Mouse (Mus musculus): Measurements from ENCODE around the gene Prkca. TPM values are rescaled to one million over a fixed set of nuclear protein-coding genes. Genes with fewer than 3 reads are reported as not detected.

The Prkca gene
- 31.0 TPM for polyA plus RNA-seq (2014; fragmentation: Illumina TruSeq; extraction: RNeasy Lipid Tissue Mini Kit (QIAGEN cat#74804))

DNA sequence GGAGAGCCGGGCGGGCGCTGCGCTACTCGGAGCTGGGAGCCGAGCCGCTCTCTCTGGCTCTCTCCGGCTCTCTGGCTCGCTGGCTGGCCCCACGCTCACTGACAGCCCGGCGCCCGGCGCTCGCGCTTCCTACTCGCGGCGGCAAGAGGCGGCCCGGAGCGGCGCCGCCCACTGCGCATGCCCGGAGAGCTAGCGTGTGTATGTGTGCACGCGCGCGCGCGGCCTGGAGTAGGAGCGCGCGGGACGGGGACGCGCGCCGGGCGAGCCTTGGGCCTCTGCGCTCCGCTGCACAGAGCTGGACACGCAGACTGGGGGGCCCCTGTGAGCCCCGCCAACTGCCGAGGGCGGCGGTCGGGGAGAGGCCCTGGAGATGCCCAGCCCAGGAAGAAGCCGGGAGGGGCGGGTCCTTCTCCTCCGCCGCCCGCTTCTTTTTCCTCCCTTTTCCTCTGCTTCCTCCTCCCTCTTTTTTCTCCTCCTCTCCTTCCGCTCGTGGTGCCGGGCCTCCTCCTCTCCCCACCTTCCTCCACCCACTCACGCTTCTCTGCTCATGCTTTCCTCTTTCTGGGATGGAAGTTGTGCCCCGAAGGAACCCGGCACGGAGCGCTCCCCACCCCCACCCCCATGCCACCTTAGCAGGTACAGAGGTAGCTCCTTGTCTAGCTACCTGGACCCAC, at the start of gene Prkca:
Gene Prkca, minus strand, starts transcription at position 140 of the 674 bp plus-strand sequence.

DNA sequence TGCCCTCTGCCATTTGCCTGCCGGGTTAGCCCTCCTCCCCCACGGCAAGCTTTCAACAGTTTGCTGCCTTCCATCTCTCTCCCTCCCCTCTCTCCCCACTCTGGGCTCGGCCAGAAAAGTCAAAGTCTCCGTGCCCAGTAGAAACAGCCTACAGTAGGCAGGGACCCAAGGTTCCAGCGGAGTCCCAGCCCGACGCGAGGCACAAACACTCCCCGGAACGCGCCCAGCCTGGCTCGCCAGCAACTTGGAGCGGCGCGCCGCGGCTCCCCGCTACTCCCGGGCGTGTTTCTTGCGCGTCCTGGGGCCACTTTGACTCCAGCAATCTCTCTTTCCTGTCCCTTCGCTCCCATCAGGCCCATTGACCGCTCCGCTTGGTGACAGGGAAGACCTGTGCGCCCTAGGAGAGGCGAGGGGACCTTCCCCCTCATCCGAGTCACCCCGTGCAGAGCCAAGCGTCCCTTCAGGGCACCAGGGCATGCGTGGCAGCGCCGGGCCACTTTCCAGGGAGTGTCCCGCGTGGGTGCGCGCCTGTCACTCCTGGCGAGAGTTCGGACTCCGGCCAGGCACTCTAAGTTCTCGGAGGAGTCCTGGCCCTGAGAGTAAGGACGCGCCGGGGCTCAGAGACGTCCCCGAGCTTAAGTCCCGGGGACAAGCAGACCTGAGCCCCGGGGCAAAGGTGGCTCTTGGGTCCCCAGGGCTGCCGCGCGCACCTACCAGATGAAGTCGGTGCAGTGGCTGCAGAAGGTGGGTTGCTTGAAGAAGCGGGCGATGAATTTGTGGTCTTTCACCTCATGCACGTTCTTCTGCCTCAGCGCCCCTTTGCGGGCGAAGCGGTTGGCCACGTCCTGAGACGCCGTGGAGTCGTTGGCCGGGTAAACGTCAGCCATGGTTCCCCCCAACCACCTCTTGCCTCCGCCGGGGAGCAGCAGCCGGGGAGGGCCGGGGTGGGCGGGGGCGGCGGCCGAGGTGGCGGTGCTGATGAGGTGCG, 653 bp downstream of the Prkca start, which contains the start of gene Apoh:
Gene Apoh, plus strand, starts transcription at position 574 of the 988 bp plus-strand sequence.

DNA sequence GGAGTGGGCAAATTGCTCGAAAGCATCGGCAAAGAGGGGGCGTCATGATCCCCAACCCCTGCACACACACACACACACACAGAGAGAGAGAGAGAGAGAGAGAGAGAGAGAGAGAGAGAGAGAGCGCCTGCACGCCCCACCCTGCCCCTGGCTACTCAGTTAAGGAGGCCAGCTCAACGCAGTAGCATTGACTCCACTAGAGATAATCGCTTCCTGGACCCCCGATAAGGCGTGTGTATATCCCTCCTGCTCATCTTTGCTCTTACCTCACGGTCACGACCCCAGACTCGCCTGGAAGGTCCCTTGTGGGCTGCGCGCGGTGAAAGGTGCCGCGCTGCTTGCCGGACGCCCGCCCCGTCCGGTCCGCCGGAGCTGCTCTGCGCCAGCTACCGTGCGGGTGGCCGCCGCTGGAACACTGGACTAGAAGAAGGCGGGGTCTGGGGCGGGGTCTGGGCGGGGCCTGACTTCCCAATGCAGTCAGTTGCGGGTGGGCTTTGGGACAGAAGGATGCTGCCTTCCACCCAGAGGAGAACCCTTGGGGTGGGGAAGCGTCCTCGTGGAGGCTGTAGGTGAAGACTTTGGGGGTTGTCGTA, 429.0 kb downstream of the Prkca start, which contains the start of gene Cacng5:
Gene Cacng5, minus strand, starts transcription at position 422 of the 593 bp plus-strand sequence.

Other genes with a start within 250 kb of the Prkca start
- not detected for gene Apoh, start 574 bp downstream of the Prkca start, polyA plus RNA-seq (2014; fragmentation: Illumina TruSeq; extraction: RNeasy Lipid Tissue Mini Kit (QIAGEN cat#74804))
- 17.3 TPM for gene Cep112, start 81.3 kb upstream of the Prkca start, polyA plus RNA-seq (2014; fragmentation: Illumina TruSeq; extraction: RNeasy Lipid Tissue Mini Kit (QIAGEN cat#74804))

Data from ovary, adult 10 weeks (tissue).